Mouse (Mus musculus): ENCODE results near the gene Igsf11.
"Not testable (repeated sequence)": the region's sequence is repeated elsewhere in the genome, so short reads cannot be mapped to it uniquely, and the experiment has no call there.

The Igsf11 gene

DNA sequence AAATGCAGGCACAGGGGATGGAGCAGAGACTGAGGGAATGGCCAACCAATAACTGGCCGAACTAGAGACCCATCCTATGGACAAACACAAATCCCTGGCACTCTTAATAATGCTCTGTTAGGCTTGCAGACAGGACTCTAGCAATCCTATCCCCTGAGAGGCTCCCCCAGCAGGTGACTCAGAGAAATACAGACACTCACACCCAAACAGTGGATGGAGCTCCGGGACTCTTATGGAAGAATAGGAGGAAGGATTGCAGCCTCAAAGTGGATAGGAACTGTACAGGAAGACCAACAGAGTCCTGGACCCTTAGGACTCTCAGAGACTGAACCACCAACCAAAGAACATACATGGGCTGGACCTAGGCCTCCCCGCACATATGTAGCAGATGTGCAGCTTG is 91.4 kb downstream of the Igsf11 start:
- DNase-seq (ENCODE audit: low read depth, low spot score), result not testable (repeated sequence)

DNA sequence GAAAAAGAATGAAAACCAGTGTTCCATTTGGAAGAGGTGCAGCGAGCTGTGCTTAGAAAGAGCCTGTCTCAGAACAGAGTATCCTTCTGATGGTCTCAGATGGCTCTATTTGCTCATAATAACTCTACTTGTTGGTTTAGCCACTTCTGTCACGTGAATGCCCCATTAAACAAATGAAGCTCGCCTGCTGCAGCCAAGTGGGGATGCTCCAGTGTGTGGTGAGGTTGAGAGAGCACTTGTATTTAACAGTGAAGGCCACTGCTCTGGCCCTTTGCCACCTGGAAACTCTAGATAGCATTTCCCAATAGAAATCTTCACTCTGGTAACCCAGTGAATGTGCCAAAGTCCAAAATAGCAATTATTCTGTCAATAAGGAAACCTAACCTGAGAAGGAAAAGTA is 92.9 kb downstream of the Igsf11 start:
- DNase-seq (ENCODE audit: low read depth, low spot score), result no peak

DNA sequence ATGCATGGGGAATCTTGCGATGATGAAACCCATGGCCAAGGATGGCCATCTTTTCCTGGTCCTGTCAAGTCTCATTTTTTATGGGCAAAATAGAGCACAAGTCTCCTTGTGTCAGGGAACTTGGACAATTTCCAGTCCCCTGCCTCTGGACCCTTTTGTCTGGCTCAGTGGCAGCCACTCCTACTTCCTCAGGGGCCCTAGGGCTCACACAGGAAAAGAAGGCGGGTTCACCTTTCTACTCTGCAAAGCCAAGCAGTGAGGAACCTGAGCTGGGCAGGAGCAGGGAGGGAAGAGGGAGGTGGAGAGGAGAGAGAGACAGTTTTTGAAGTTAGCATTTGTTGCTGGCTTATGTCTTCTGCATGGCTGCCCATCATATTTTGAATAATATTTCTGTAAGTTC is 93.9 kb downstream of the Igsf11 start:
- DNase-seq (ENCODE audit: low read depth, low spot score), result no peak

DNA sequence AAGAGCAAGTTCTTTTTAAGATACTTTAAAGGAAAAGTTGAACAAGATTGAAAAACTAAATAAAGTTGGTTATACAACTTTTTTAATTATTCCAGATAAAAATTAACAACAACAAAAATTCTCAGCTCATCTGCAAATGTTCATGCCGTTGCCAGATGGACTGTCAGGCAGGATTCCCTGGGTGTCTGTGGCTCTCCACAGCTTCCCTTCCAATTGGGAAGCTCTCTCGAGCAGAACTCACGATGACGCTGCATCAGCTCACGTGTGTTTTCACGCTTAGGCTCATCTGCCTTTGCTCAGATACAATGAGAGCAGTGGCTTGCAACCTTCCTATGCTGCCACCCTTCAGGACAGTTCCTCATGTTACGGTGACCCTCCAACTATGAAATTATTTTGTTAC is 101.2 kb downstream of the Igsf11 start:
- no peak for DNase-seq (ENCODE audit: low read depth, low spot score)

DNA sequence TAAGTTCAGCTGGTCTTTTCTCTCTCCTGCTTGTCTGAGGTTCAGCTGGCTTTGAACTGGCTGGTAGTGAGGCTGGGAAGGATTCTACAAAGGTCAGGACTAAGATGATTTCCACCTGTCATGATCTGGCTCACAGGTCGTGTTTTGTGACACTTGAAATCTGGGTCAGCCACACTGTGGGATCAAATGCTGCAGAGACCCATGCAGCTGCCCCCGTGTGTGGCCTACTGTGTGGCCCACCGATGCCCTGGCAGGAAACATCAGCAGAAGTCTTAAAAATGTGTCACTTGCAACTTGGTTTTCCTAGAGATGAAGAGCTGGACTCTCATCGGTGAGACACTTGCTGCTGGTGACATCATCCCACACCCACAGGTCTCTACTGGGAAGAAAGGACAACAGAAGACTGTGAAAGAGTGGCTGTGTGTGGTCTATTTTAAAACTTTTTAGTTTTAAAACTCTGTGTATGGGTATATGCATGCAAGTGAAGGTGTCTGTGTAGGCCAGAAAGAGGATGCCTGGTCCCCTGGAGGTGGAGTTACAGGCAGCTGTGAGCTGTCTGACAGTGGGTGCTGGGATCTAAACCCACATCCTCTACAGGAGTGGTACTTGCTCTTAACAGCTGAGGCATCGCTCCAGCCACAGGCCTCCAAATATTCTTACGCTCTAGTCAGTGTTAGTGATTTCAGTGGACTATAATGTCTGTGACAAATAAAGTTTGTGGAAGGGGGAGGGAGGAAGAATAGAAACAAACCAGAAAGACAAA is 106.2 kb downstream of the Igsf11 start:
- no peak for DNase-seq (ENCODE audit: low read depth, low spot score)

DNA sequence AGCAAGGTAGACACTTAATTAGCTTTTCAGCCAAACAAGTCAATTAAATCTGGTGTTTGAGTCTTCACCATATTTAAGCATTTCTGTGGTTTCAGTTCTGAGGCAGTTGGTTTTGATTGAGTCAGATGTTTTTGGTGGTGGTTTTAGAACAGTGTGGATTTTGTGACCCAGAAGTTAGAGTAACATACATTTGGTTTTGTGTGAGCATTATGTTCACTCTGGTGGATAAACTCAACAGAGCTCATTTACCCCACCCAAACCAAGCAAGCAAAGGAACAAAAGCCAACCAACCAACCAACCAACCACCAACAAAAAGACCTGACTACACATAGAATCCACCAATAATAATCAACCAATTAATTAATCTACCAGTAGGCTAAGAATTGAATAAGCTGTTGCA is 106.8 kb downstream of the Igsf11 start:
- DNase-seq (ENCODE audit: low read depth, low spot score), result no peak

DNA sequence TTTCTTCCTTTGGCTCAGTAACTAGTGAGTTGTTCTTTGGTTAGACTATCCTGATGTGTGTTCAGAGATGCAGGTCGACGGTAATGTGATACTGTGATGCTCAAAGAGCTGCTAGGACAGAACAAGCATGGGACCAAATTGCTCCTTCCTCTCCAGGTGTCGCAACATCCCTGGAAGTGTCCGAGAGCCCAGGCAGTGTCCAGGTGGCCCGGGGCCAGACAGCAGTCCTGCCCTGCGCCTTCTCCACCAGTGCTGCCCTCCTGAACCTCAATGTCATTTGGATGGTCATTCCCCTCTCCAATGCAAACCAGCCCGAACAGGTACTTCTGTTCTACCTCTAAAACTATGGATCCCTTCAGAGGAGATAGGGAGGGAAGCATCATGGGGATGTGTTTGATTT is 114.5 kb downstream of the Igsf11 start:
- DNase-seq (ENCODE audit: low read depth, low spot score), result no peak

DNA sequence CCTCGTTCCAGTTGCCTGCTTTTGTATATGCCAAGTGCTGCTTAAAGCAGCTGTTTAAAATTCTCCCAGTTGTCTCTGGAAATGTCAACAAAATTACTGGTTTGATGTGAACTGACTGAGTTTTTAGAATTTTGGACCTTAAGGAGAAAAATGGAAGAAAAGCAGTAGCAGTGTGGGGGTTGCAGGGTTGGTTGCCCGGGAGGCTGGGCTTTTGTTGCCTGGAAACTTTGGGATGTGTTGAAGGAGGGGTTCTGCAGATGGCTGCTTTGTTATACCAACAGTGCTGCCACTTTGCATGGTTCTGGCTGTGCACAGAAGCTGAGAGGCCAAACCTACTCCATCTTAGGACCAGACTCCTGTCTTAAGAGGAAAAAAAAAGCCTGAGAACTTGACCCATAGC is 127.0 kb downstream of the Igsf11 start:
- DNase-seq (ENCODE audit: low read depth, low spot score), result no peak

DNA sequence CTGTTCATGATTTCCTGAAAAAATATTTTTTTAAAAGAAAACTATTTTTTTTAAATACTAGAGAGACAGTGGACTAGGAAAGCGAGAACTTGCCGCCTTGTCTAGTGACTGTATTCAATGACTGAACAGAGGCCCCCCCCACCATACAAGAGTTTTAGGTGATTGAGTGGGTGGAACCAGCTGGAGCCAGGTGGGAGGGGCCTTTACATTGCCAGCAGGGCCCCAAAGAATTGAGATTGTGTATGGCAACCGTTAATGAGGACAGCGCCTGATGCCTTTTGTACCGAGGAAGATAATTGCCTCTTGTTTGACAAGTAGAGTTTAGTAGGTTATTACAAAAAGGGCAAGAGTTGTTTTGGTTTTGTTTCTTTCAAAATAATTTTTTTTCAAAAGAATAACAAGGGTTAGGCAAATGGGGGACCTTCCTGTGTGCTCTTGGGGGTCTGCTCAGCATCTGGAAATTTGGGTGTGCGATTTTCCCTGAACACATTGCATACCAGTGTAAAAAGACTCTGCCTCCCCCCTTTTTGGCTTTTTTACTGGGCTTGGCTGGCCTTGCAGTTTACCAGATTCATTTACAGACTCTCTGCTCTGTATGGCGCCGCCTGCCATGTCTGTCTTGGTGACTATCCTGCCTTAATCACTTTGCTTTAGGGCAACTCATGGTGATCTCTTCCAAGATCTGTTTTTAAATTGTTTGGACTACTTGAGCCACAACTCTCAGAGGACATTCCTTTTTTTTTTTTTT is 133.7 kb downstream of the Igsf11 start:
- no peak for DNase-seq (ENCODE audit: low read depth, low spot score)

DNA sequence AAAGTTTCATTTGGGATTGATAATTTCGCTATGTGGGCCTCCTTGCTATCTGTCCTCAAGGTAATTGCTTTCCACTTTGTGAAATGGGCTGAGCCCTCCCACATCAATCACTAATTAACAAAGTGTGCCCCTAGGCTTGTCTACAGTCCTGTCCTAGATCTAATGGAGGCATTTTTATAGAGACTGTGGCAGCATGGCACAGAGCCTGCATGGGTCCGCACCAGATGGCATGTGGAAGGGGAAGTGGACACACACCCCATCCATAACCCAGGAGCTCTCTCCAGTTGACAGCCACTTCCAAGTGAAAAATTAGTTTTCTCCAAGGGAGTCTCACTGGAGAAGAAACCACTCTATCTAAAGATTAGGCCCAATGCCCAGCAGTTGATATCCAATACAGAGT is 138.9 kb downstream of the Igsf11 start:
- DNase-seq (ENCODE audit: low read depth, low spot score), result no peak

DNA sequence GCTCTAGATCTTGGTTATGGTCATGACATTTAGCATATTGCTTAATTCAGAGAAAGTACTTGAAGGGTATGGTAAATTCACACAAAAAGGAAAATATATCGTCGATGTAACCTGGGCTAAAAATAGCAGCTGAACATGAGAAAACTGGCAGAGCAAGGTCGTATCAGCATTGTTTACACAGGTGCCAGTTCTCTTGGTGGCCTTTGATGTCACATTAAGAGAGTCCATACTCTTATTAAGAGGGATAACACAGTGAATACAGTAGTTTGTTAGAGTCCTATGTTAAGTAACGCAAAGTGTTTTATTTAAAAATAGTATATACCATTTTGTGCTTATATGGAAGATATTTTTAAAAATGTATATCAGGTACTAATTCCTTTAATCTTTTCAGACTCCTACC is 144.8 kb downstream of the Igsf11 start:
- DNase-seq (ENCODE audit: low read depth, low spot score), result no peak

DNA sequence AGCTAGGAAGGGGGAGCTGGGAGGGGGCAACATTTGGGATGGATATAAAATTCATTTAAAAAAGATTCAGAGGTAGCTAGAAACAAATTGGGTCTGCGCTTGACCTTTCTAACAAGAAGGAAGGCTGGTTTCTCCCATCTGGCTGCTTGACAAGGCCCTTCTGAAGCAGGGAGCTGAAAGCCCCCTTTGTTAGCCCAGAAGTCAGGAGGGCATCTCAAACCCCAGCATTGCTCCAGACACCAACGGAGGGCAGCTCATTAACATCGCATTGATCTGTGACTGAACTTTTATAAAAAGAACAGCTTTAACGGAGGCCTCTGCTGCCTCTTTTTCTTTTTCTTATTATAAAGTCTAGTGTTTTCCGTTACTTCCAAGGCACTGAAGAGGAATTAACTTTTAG is 151.9 kb downstream of the Igsf11 start:
- DNase-seq (ENCODE audit: low read depth, low spot score), result no peak

DNA sequence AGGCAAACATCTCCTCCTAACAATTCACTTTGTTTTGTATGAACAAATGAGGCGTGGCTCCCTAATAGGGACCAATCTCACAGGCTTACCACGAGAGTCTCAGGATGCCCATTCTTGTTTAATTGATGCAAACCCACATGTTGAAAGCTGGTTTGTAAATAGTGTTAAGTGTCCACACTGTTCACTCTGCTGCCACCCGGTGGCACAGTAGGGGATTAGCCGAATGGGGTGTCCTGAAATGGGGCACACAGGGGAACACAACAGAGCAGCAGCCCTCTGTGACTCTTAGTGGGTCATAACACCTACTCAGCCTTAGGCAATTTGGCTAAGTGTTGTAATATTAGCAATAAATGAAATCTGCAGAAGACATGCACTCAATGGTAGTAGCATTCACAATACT is 156.4 kb downstream of the Igsf11 start:
- no peak for DNase-seq (ENCODE audit: low read depth, low spot score)

DNA sequence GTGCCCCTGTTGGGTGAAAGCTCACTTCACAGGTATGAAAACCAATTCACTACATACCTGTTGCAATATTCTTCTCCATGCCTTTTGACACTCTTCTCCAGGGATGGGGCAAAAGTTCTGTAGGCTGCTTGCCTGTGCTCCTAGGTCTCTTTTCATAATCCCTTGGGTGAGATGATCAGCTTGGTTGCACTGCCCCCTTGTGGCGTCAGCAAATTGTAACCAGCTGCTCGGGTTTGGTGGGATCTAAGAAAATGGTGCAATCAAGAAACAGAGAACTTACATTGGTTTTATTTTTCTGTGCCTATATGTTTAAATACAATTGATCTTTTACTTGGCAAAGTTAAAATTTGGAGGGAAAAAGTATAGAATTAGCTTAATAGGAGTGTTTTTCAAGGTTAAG is 160.5 kb downstream of the Igsf11 start:
- no peak for DNase-seq (ENCODE audit: low read depth, low spot score)

DNA sequence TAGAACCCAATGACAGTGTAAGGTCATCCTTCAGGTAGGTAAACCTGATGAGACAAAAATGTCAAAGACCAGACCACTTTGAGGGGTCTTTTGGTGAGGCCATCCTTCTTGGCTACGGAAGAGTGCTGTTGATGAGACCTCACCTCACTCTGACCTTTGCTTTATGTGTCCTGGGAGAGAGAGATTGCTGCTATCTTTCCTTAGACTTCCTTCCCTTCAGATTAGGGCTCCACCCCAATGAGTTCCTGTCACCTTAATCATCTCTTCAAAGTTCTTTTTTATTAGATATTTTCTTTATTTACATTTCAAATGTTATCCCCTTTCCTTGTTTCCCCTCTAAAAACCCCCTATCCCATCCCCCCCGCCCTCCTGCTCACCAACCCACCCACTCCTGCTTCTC is 161.3 kb downstream of the Igsf11 start:
- DNase-seq (ENCODE audit: low read depth, low spot score), result no peak

DNA sequence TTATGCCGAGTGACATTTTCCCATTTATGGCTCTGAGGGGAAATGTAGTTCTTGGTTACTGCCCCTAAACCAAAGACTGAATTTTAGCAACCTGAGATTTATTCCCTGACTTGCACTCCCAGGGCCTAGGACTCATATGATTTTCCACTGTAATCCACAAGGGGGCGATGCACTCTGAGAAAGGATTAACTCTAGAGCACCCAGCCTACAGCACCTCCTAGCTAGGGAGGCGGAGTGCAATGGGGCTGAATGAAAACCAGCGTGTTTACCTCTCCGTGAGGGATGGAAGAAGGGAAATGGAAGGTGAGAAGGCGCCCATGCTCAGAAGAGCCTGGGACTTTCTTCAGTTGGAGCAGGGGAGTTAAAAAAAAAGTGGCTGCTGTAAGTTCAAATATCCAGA is 163.6 kb downstream of the Igsf11 start:
- DNase-seq (ENCODE audit: low read depth, low spot score), result no peak

DNA sequence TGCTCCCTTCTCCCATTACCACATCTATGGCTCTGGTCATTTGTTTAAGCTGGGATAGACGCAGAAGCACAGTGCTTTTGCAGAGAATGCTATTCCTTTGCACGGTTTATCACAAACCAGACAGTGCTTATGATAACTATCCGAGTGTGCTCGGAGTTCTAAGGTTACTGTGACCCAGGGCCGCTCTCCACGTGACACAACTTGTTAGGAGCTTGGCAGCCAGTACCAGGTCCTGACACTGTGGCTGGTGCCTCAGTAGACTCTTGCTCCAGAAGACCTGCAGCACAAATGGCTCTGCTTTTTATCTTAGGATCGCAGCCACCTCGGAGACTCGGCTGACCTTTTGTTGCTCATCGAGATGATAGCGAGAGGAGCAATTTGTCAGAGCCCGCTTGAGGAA is 164.5 kb downstream of the Igsf11 start:
- DNase-seq (ENCODE audit: low read depth, low spot score), result no peak

DNA sequence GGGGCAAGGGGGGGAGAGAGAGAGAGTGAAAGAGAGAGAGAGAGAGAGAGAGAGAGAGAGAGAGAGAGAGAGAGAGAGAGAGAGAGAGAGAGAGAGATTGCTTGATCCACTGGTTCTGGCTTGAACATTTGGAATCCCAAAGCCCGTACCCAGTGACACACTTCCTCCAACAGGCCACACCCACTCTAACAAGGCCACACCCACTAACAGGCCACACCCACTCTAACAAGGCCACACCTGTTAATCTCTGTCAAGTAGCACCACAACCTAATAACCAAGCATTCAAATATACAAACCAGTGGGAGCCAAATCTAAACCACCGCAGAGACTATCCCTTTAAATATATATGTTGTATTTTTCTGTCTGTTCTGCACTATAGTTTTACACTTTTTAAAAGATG is 166.4 kb downstream of the Igsf11 start:
- DNase-seq (ENCODE audit: low read depth, low spot score), result no peak

DNA sequence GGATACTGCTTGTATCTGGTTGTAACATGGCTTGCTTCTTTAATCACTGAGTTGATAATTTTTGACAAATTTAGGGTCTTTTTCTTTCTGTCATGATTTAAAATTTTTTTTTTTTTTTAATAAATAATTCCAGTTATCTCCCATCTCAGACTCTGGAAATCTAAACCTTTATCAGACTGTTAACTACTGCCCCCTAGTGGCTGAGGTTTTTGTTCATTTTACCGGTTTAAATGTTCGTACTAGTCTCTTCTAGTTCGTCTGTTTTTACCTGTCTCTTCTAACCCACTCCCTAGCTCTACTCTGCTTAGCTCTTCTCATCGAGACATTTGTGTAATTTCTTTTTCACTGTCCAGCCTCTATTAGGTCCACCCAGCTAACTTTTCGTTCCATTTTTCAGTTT is 170.1 kb downstream of the Igsf11 start:
- no peak for DNase-seq (ENCODE audit: low read depth, low spot score)

DNA sequence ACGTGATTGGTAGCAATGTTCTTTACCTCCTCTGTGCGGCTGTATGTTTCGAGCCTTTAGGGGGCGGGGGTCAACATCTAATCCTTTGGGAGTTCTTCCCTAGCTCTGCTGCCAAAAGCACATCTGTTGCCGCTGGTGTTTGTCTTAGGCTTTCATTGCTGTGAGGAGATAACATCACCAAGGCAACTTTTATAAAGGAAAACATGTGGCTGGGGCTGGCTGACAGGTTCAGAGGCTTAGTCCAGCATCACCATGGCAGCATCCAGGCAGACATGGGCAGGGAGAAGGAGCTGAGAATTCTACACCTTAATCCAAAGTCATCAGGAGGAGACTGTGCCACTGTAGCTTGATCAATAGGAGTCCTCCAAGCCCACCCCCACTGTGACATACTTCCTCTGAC is 173.1 kb downstream of the Igsf11 start:
- no peak for DNase-seq (ENCODE audit: low read depth, low spot score)

DNA sequence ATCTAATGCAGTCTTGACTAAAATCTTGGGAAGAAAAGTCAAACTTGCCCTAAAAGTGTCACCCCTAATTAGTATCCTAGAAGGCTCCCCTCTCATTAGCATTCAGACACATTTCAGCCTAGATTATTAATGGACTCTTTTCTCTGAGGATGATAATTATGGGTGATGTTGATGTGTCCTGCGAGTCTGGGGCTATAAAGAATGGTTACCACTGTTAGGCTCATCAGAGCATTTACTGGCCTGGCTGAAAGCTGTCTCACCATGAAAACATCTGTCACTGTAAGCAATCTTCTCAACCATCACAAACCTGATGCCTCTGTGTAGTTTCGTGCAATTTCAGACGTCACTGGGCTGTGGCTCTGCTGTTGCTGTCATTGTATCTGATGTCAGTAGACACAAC is 179.0 kb downstream of the Igsf11 start:
- no peak for DNase-seq (ENCODE audit: low read depth, low spot score)

Data from skeletal muscle tissue, adult 2 months (tissue).